Mouse (Mus musculus): ENCODE data around the gene Fam166b.

Gene Fam166b

GRCm38 (mm10) chr4:43428946-43429345 lies at the start of gene Fam166b:
TSS of gene Fam166b (minus strand) at chr4:43429134.
- ChIA-PET CTCF (interaction anchor here in 3 of 4 experiments (0.5 to 1.6 kb wide), 5 partner anchors 50 to 331 kb away, joined by 3 to 8 read pairs (median 5); no protein-coding TSS in a partner anchor), POLR2A (interaction anchor here in 2 of 4 experiments (0.5 to 2.1 kb wide), 8 partner anchors 10 to 162 kb away, joined by 3 to 9 read pairs (median 4); partner anchors contain the start of gene Atp8b5 (in 1 of the 2))

- ChIA-PET CTCF (interaction anchor here (0.5 to 3.2 kb wide), 31 partner anchors 8 to 434 kb away, joined by 3 to 23 read pairs (median 5); partner anchors contain the start of genes Ccdc107 (in 2 of the 4), Gba2 (in 2 of the 4), Rgp1 (in 2 of the 4) and Arhgef39 (in 1 of the 4)), POLR2A (interaction anchor here in 3 of 4 experiments (0.6 to 3.1 kb wide), 18 partner anchors 8 to 478 kb away, joined by 3 to 12 read pairs (median 3); partner anchors contain the start of genes Arhgef39 (in 3 of the 3), Ccdc107 (in 3 of the 3), Creb3 (in 2 of the 3) and Tln1 (in 2 of the 3))
These were observed 49.6 kb upstream of the Fam166b start for GRCm38 (mm10) chr4:43478534-43478858.

- CTCF ChIA-PET = interaction anchor here (0.5 to 3.2 kb wide), 20 partner anchors 8 to 431 kb away, joined by 3 to 23 read pairs (median 8); partner anchors contain the start of genes Ccdc107 (in 2 of the 4), Arhgef39 (in 1 of the 4), Creb3 (in 1 of the 4) and Fam214b (in 1 of the 4)
- POLR2A ChIA-PET = interaction anchor here in 3 of 4 experiments (0.6 to 1.5 kb wide), 9 partner anchors 16 to 477 kb away, joined by 3 to 8 read pairs (median 3); partner anchors contain the start of genes Creb3 (in 2 of the 3), Tln1 (in 2 of the 3), Arhgef39 (in 1 of the 3) and Fam166b (in 1 of the 3)
These were observed 49.1 kb upstream of the Fam166b start for GRCm38 (mm10) chr4:43477857-43478533.

GRCm38 (mm10) chr4:43476604-43477003 lies 47.7 kb upstream of the Fam166b start:
- CTCF ChIA-PET = interaction anchor here (0.5 to 1.7 kb wide), 10 partner anchors 19 to 424 kb away, joined by 3 to 7 read pairs (median 4); partner anchors contain the start of gene Arhgef39 (in 1 of the 4)
- POLR2A ChIA-PET = interaction anchor here in 3 of 4 experiments (0.6 to 1.2 kb wide), 9 partner anchors 16 to 219 kb away, joined by 3 to 10 read pairs (median 3); partner anchors contain the start of genes Arhgef39 (in 2 of the 3), Car9 (in 1 of the 3), Ccdc107 (in 1 of the 3) and Creb3 (in 1 of the 3)

GRCm38 (mm10) chr4:43473636-43474035 lies 44.7 kb upstream of the Fam166b start:
- ChIA-PET POLR2A (interaction anchor here in 1 of 4 experiments (1.0 to 1.2 kb wide), 2 partner anchors 10 to 18 kb away, joined by 3 to 4 read pairs; partner anchors contain the start of gene Sit1), CTCF (interaction anchor here in 1 of 4 experiments (0.9 kb wide), 1 partner anchor 42 kb away, joined by 3 read pairs; no protein-coding TSS in a partner anchor)

GRCm38 (mm10) chr4:43470301-43470700 lies 41.4 kb upstream of the Fam166b start:
- ChIA-PET POLR2A (interaction anchor here in 2 of 4 experiments (0.5 to 1.4 kb wide), 5 partner anchors 9 to 26 kb away, joined by 3 to 4 read pairs (median 3); no protein-coding TSS in a partner anchor), CTCF (interaction anchor here in 3 of 4 experiments (0.6 to 1.9 kb wide), 7 partner anchors 9 to 424 kb away, joined by 3 to 4 read pairs (median 4); no protein-coding TSS in a partner anchor)

GRCm38 (mm10) chr4:43466872-43467271 lies 37.9 kb upstream of the Fam166b start:
- POLR2A ChIA-PET = interaction anchor here in 2 of 4 experiments (0.6 to 1.1 kb wide), 4 partner anchors 10 to 760 kb away, joined by 3 read pairs; no protein-coding TSS in a partner anchor
- CTCF ChIA-PET = interaction anchor here in 1 of 4 experiments (0.6 to 1.0 kb wide), 2 partner anchors 61 to 215 kb away, joined by 3 to 4 read pairs; no protein-coding TSS in a partner anchor

GRCm38 (mm10) chr4:43465935-43466334 lies 37.0 kb upstream of the Fam166b start:
- CTCF ChIA-PET = interaction anchor here in 1 of 4 experiments (0.6 kb wide), 1 partner anchor 266 kb away, joined by 3 read pairs; no protein-coding TSS in a partner anchor
- POLR2A ChIA-PET = no interaction called here

- ChIA-PET POLR2A (no interaction called here), CTCF (interaction anchor here in 1 of 4 experiments (0.6 kb wide), 1 partner anchor 536 kb away, joined by 3 read pairs; no protein-coding TSS in a partner anchor)
These were observed 34.2 kb upstream of the Fam166b start for GRCm38 (mm10) chr4:43463102-43463501.

- ChIA-PET CTCF (interaction anchor here (0.6 to 3.0 kb wide), 6 partner anchors 10 to 71 kb away, joined by 3 to 15 read pairs (median 4); no protein-coding TSS in a partner anchor), POLR2A (interaction anchor here in 3 of 4 experiments (0.8 to 1.5 kb wide), 6 partner anchors 10 to 42 kb away, joined by 3 read pairs; partner anchors contain the start of genes Arhgef39 (in 1 of the 3) and Ccdc107 (in 1 of the 3))
These were observed 28.2 kb upstream of the Fam166b start for GRCm38 (mm10) chr4:43457124-43457523.

GRCm38 (mm10) chr4:43456470-43456869 lies 27.5 kb upstream of the Fam166b start:
- ChIA-PET POLR2A (interaction anchor here in 2 of 4 experiments (0.6 to 1.5 kb wide), 4 partner anchors 11 to 224 kb away, joined by 3 read pairs; partner anchors contain the start of gene Arhgef39 (in 1 of the 2)), CTCF (interaction anchor here (0.5 to 1.1 kb wide), 9 partner anchors 10 to 1518 kb away, joined by 3 to 7 read pairs (median 4); no protein-coding TSS in a partner anchor)

- ChIA-PET POLR2A (interaction anchor here in 3 of 4 experiments (0.7 to 1.5 kb wide), 8 partner anchors 9 to 45 kb away, joined by 3 read pairs; partner anchors contain the start of gene Arhgef39 (in 1 of the 3)), CTCF (interaction anchor here in 3 of 4 experiments (0.5 to 1.5 kb wide), 11 partner anchors 22 to 1953 kb away, joined by 3 to 7 read pairs (median 3); no protein-coding TSS in a partner anchor)
These were observed 25.3 kb upstream of the Fam166b start, which contains the start of gene Cd72 for GRCm38 (mm10) chr4:43454041-43454836. TSS of gene Cd72 (minus strand) at chr4:43454628.

- POLR2A ChIA-PET = interaction anchor here in 3 of 4 experiments (0.9 to 1.4 kb wide), 4 partner anchors 8 to 16 kb away, joined by 3 read pairs; no protein-coding TSS in a partner anchor
- CTCF ChIA-PET = interaction anchor here in 2 of 4 experiments (0.6 to 1.5 kb wide), 6 partner anchors 10 to 121 kb away, joined by 3 to 4 read pairs (median 3); no protein-coding TSS in a partner anchor
These were observed 24.5 kb upstream of the Fam166b start for GRCm38 (mm10) chr4:43453413-43453812.

- ChIA-PET CTCF (interaction anchor here in 2 of 4 experiments (0.6 to 1.6 kb wide), 2 partner anchors 47 to 1133 kb away, joined by 3 read pairs; partner anchors contain the start of gene Arhgef39 (in 1 of the 2)), POLR2A (interaction anchor here in 2 of 4 experiments (0.6 to 1.3 kb wide), 4 partner anchors 9 to 29 kb away, joined by 3 to 4 read pairs (median 3); partner anchors contain the start of gene Tesk1 (in 1 of the 2))
These were observed 23.4 kb upstream of the Fam166b start for GRCm38 (mm10) chr4:43452315-43452714.

- ChIA-PET POLR2A (interaction anchor here in 1 of 4 experiments (0.6 to 1.6 kb wide), 2 partner anchors 43 to 96 kb away, joined by 3 to 8 read pairs; no protein-coding TSS in a partner anchor), CTCF (interaction anchor here in 3 of 4 experiments (0.5 to 1.6 kb wide), 3 partner anchors 16 to 394 kb away, joined by 3 to 8 read pairs (median 6); no protein-coding TSS in a partner anchor)
These were observed 19.6 kb upstream of the Fam166b start for GRCm38 (mm10) chr4:43448554-43448953.

GRCm38 (mm10) chr4:43447251-43447650 lies 18.3 kb upstream of the Fam166b start:
- ChIA-PET POLR2A (interaction anchor here in 2 of 4 experiments (1.3 to 1.6 kb wide), 2 partner anchors 44 to 46 kb away, joined by 3 read pairs; no protein-coding TSS in a partner anchor), CTCF (interaction anchor here (0.6 to 1.6 kb wide), 7 partner anchors 10 to 81 kb away, joined by 3 to 8 read pairs (median 4); no protein-coding TSS in a partner anchor)

All from embryonic stem cell, embryonic (primary cell).